Mouse (Mus musculus): ENCODE measurements around the gene Nccrp1. TPM values are rescaled to one million over a fixed set of nuclear protein-coding genes. Genes with fewer than 3 reads are reported as not detected.
"Not testable (repeated sequence)": the region's sequence is repeated elsewhere in the genome, so short reads cannot be mapped to it uniquely, and the experiment has no call there.

Nccrp1 gene
- total RNA-seq, 4 experiments from 2014 or later, result 0.23 to 0.49 (median 0.39) TPM; not detected in 1

DNA sequence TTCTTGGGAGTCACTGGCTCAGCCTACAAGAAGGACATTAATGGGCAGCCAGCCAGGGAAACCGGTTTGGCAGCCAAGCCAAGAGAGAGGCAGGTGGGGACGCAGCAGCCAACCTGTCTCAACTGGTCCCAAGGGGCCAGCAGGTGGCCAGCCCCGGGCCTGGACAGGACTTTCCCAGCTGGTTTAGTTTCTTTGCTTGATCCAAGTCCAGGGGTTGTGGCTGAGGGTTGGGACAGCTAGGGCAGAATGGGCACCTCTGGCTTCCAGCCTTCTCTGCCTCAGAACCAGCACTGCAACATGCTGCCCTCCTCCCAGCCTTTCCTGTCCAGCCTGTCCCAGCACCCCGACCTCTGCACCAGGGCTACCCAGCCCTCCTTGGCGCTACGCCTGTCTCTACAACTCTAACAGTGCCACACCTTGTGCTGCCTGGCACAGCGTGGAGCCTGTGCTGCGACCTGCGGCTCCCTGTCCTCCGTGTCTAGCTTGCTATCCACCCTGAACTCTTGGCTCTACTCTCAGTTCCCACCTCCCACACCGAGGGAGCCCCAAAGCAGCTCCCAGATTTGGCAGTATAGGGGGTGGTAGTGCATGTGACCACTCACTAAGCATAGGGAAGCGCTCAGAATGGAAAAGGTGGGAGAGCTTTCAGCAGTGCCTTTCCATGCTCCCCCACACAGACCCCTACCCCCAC lies 23.4 kb upstream of the Nccrp1 start:
- DNase-seq (ENCODE audit: low spot score in 2 of 2), result no peak

DNA sequence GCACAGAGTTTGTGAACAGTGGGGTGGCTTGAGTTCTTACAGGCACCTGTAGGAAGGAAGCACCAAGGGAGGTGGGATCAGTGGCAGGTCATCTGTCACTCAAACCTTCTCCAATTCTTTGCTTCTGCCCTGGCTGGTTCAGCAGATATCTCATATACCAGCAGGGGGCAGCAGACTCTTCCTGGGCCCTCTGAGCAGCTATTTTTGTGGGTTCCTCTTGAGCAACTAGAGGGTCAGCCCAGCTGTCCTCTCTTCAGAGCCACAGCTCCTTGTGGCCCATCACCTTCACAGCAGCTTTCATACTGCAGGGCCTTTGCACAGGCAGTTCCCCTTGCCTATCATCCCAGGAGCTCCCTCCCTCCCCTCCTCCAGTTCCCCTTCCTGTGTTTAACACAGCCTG lies 21.2 kb upstream of the Nccrp1 start:
- DNase-seq (ENCODE audit: low spot score in 2 of 2), result no peak

DNA sequence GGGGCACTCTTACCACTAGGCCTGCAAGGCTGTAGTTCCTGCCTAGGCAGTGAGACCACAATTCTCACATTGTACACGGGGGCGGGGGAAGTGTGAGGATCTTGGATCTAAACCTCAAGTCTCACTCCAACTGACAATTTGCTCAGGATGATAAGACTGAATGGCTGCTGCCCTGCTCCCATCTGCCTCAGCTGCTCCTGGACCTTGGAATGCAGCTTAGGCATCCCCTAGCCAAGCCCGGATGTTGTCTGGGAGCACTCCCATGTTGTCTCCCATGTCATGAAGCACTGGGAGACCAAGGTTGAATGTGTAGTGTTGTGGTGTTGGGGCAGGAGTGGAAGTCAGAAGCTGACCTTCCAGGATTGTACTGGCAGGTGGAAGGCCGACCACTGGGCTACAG lies 20.5 kb upstream of the Nccrp1 start:
- no peak for DNase-seq (ENCODE audit: low spot score in 2 of 2)

DNA sequence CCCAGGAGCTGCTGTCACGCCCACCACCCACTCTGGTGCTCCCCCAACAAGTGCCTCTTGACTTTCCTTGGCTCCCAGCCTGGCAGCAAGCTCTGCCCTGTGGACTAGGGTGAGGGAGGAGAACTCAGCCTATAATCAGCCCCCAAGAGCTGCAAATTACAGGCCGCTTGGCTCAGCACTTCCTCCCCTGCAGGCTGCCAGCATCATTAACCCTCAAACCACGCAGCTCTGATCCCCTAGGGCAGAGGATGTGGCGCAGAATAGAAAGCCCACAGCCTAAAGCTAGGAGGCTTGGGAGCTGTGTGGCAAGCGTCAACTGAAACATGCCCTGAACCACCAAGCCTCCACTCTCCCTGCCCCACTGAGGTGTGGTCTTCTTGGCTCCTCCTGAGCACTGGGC lies 18.4 kb upstream of the Nccrp1 start:
- no peak for DNase-seq (ENCODE audit: low spot score in 2 of 2)

DNA sequence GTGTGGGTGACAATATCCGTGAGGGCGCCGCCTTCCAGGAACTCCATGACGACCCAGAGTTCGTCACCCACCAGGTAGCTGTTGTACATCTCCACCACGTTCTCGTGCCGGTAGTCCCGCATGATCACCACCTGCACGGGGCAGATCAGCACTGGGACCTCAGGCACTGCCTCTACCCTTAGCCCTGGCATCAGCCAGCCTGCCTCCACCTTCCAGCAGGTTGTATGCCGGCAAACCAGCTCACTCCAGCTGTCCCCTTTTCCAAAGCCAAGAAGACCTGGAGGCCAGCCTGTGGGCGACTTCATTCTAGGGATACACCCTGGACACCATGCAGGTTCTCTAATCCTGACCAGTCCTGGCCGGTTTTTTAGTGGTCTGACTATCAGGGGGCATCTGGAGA lies 15.9 kb upstream of the Nccrp1 start:
- no peak for DNase-seq (ENCODE audit: low spot score in 2 of 2)

DNA sequence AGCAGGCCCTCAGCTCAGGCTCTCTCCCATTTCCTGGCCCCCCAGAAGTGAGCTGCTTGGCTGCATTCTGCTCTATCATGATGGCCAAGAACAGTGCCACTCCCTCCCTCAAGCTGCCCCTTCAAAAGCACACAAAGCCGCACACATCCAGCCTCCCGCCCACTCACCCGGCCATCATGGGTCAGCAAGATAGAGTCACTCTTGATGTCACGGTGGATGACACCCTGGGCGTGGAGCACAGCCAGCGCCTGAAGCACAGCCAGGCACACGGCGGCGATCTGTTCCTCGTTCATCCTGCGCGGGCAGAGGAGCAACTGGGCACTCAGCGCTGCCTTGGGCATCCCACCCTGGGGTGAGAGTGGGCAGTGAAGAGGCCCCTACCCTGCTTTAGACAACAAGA lies 15.3 kb upstream of the Nccrp1 start:
- DNase-seq (ENCODE audit: low spot score in 2 of 2), result no peak

DNA sequence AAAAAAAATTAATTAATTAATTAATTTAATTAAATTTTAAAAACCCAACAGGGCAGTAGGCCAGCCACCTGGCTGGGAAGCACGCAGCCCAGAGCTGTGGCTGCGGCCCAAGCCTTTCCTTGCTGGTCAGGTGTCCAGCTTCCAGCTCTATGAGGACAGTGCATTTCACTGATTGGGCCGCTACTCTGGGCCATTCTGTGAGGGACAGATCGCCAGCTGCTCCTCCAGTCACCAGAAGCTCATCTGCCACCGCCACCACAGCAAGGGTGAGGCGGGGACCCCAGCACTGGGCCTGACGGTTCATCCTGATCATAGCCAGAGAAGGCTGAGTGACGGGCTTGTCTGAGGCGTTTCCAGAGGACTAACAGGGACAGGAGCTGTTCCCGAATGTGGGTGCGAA lies 14.9 kb upstream of the Nccrp1 start:
- no peak for DNase-seq (ENCODE audit: low spot score in 2 of 2)

DNA sequence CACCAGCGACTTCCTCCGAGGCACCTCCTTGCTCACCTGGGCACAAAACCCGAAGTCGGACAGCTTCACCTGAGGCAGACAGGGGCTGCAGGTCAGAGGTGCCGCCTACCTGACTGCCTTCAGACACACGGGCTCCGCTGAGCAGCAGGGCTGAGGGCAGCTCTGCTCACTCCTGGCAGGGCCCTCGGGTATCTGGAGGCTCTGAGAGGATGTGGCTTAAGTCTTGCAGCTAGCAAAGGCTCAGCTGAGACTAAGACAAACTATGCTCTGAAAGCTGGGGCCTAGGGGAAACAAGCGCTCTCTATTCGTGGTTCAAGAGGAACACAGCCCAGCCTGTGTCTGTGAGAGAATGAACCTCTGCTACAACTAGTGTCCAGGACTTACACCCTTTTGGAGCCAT lies 13.8 kb upstream of the Nccrp1 start:
- DNase-seq (ENCODE audit: low spot score in 2 of 2), result no peak

DNA sequence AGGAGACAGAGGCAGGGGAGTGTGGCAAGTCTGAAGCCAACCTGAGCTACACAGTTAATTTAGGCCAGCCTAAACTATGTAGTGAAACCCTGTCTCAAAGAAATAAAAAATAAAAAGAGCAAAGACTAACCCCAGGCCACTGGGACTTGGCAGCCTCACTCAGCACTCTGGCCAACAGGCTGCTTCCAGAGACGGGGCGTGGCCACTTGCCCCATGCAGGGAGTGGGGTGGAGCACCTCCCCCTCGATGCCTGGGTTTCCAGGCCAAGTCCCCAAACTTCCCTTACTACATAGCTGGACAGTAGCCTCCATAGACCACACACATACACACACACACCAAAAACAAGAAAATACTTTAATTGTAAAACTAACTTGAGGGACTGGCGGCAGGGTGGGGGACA lies 11.4 kb upstream of the Nccrp1 start:
- DNase-seq (ENCODE audit: low spot score in 2 of 2), result no peak

DNA sequence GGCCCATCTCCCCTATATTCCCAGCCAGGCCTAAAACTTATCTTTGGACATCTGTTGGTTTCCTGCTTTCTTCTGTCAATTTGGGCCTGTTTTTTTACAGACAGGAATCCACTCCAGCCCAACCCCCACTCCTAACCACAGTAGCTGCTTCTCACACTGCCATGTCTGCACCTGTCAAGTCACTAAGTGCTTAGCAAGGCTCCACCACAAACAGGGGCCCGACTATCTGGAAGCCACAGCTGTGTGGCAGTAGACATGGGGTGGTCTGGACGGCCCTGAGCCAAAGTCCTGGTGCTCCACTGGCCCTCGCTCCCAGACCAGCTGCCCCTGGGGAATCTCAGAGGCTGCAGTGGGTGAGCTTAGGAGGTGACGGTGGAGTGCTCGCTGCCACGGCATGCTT lies 10.7 kb upstream of the Nccrp1 start:
- DNase-seq (ENCODE audit: low spot score in 2 of 2), result no peak

DNA sequence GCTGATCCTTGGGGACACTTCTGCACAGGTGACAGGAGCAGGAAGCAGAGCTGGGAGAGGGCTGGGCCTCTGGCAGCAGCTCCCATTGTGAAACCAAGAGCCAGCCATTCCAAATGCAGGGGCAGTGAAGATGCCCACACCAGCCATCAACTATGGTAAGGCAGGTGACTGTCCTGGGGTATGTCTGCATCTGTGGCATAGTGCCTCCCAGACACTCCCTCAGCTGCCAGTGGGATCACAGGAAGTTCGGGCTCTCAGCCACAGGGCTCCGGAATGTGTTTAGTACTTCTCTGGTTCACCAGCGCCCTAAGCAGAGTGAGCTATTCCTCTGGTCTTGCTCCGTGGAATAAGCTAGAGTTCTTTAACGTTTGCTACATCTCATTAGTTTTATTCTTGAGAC lies 10.0 kb upstream of the Nccrp1 start:
- DNase-seq (ENCODE audit: low spot score in 2 of 2), result no peak

DNA sequence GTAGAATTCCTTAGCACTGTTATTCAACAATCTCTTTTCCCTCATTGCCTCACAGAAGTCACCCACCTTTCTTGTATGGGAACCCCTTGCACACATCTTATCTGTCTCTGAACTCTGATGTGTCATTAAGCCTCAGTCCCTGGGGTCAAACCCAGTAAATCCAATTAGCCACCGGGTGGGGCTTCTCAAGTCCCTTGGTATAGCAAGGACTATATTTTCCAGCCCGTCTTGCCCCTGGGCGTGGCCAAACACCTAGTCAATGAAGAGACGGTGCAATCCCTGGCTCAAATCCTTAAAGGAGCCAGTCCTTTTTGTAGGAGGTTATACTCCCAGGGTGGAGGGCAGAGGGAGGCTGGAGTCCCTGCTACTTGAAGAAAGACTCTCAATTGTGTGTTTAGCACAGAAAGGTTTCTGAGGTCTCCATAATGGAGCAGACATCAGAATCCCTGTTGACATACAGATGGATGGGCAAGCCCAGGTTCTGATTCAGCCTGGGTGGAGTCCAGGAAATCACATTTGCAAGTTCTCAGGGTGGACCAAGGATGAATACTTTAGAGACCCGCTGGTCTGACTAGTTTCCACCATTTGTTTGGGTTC lies 9.0 kb upstream of the Nccrp1 start:
- DNase-seq (ENCODE audit: low spot score in 2 of 2), result no peak

DNA sequence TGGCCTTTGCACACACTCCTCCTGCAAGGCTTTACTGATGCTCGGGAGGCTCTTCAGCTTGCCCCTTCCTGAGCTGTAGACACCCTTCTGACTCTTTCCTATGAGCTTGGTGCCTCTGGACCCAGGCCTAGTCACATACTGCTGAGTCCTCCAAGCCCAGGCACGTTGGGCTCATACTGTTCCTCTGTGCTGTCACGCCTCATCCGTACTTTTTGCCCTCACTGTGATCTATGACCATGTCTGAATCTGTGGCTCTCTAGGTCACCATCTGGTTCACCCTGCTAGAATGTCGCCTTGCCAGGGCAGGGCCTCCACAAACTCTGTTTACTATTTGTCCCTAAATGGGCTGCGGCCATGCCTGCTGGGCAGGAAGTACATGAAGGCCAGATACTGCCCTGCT lies 6.0 kb upstream of the Nccrp1 start:
- DNase-seq (ENCODE audit: low spot score in 2 of 2), result no peak

DNA sequence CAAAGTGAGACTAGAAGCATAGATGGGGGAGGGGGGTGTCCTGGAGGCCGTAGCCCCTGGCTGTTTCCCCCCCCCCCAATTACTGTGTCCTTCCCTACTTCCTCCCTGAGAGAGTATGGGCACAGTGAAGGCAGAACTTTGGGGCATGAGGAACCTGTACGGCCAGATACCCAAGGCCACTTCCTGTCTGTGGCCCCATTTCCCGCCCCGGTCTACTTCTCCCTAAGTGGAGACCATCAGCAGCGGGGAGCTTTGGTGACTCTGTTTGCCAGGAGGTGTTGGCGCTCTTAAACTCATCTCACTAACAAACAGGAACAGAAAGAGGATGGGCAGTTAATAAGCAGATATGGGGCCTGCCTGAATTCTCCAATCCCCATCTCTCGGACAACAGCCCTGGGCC lies 574 bp upstream of the Nccrp1 start:
- DNase-seq (ENCODE audit: low spot score in 2 of 2), result no peak

DNA sequence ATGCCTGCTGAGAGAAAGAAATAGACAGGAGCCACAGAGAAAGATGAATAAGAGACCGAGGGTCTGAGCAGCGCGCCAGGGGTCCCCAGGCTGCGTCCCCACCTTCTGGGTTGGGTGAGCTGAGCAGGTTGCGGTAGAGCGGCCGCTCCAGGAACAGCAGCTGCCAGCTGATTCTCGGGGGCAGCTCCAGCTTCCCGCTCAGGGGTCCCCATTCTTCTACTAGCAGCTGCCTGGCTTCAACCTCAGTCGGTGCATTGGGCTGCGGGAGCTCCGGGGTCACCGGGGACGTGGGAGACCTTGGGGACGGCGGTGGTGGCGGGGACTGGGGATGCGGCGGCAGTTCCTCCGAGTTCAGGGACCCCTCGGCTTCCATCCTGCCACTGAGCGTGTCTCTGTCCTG lies 405 bp downstream of the Nccrp1 start:
- no peak for DNase-seq (ENCODE audit: low spot score in 2 of 2)

DNA sequence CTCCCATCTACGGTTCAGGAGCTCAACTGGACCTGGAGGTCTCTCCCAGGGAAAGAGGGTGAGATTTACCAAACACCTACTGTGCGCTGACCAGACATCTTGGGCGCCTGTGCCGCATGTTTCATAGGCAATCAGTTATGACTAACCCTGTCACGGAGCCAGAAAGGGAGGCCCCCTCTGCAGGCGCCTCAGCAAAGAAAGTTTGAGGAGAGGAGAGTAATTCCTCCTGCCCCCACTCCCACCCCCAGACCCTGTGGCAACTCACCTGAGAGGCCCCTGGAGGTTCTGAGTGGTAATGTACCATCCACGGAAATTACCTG lies 1.2 kb downstream of the Nccrp1 start:
- DNase-seq (ENCODE audit: low spot score in 2 of 2), result no peak

DNA sequence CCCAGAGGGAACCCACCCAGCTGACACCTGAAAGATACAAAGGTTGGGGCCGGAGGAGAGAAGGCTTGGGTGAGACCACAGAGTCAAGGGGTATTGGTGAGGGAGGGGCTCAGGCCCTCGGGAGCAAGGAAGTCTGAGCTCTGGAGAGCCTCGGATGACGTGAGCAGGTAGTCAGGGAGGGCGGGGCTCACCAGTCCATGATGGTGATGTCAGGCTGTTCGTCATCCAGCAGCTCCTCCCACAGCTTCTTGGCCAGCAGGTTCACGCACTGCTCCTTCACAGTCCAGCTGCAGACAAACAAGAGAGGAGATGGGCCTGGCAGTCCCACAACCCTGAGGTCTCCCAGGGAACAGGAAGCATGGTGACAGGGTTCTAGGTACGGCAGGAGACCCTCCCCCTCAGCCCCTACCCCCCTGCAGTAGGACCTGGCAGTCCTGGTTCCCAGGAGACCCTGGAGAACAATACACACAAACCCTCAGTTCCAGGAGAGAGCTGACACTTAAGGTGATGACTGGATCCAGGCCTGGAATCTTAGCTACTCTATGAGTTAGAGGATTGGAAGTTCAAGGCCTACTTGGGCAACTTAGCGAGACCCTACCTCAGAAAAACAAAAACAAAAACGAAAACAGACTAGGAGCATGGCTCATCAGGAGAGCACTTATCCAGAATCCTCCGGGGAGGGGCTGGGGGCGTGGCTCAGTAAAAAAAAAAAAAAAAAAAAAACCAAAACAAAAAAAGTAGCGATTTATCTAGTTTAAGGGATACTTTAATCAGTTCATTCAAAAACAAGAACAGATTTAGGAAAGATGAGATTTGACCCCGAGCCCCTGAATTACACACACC lies 1.8 kb downstream of the Nccrp1 start:
- no peak for DNase-seq (ENCODE audit: low spot score in 2 of 2)

DNA sequence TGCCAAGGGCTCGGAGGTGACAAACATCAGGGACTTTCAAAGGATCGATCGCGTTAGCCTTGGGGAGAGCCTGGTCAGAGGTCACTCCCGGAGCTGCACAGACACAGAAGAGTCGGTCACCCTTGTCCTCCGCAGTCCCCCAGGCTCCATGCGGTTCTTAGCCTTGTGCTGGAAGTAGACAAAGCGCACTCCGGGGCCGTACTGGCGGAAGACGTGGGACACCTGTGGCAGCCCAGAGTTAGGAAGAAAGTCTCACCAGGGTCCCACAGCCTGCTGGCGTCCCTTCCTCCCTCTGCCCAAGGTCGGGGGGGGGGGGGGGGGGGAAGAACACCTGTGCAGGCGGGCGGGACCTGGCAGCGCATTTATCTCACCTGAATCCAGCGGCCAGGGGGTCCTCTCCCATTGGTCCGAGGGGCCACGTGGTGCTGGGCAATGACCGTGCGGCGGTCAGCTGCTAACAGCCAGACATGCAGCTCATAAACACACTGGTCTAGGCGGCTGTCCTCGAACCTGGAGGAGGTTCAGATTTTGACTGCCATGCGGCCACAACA lies 2.9 kb downstream of the Nccrp1 start:
- DNase-seq (ENCODE audit: low spot score in 2 of 2), result no peak

DNA sequence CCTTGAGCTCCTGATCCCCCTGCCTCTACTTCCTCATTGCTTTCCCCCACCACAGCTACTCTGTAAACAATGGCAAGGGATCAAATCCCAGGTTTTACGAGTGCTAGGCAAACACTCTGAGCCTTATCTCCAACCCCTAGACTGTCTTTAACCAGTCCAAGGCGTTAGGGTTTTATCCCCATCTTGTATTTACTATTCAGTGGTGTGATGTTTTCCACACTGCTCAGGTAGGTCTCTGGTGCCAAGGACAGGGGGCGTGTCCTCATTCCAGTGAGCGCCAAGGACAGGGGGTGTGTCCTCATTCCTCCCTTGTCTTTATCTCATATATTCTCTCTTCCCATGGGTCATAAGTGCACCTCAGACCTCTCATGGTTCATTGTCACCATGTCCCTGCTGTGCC lies 6.5 kb downstream of the Nccrp1 start, which contains the start of gene Sycn:
Sycn (plus strand) TSS at position 360 of the 400 bp plus-strand sequence.
- no peak for DNase-seq (ENCODE audit: low spot score in 2 of 2)

DNA sequence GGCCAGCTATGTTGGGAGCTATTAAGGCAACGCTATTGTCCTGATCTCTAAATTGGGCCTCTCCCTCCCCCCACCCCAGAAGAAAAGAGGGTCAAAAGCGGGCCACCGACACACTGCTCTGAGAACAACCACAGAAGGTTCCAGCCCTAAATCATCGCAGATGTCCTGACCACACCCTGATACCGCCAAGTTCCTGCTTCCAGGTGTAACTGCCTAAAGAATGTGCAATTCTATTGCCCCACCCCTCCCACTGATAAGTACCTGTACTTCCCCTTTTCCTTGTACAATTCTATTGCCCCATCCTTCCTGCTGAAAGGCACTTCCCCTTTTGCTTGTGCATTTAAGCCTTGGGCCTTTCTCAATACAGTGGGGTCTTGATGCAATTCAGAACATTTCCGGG lies 8.2 kb downstream of the Nccrp1 start:
- DNase-seq (ENCODE audit: low spot score in 2 of 2), result not testable (repeated sequence)

DNA sequence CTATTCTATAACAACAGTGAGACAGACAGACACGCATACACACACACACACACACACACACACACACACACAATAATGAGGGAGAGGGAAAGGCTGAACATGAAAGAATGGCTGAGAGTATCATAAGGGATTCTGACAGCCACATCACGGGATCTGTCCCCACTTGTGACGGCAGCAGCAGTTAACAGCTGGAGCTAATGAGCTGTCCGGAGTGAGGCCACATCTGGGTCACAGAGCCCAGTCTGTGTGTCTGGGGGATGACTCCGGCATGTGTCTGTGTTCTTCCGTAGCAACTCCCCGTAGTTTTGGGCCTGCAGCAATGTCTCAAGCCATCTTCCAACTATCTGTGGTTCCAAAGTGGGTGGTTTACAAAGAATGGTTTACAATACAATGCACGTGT lies 15.0 kb downstream of the Nccrp1 start:
- no peak for DNase-seq (ENCODE audit: low spot score in 2 of 2)

DNA sequence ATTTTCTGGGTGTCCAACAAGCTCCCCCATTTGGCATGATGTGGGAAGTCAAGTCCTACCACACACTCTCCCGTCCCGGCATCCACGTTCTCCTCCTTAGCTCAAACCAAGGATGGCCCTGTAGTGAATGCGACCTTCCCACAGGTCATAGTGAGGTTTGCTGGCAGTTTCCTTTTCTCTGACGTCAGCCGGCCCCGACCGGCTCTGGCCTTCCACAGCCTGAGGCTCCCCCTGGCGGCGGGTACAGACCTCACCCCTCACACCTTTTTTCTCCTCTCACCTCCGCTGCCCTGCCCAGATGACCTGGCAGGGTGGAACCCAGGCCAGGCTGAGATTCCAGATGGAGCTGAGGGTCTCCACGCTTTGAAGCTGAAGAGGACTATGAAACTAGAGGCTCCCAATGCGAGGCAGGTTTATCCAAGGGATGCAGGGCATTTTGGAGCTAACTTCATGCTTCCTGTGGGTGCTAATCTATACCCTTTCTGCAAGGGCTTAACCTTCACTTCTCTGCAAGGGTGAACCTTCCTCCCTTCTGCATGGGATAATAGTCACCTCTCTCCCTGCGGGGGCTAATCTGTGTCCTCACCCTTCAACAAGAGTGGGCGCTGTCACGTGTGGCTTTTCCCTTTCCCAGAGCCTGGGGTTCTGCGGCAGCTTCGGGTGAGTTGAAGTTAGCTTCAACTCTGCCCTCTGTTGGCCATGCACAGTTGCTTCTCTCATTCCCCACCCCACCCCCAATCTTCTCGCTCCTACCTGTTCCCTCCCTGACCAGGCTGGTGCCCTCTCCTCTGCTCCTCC lies 18.9 kb downstream of the Nccrp1 start:
- DNase-seq (ENCODE audit: low spot score in 2 of 2), result peak in 1 of 2 experiments; percentile 52

Data from left cerebral cortex, adult 8-10 months (tissue).